8 mouse cellular contexts compared by ENCODE assay signal in genomic region chr13:55445361-55446091, GRCm38 (mm10). TPM values are rescaled to one million over a fixed set of nuclear protein-coding genes. Genes with fewer than 3 reads are reported as not detected.
DNase-seq lines count a peak whose midpoint lies in the region; ATAC-seq and TF ChIP-seq lines count a peak whose summit lies in the region.

No protein-coding gene starts in this region.

- no peak; the same call in 1 of the 2 replicates for ATAC-seq in neural tube, embryonic 11.5 days (ENCODE audit: insufficient read depth, low FRiP score, low TSS enrichment)
- no peak; the same call in 1 of the 2 replicates for ATAC-seq in hindbrain, postnatal 0 days
- no peak for ATAC-seq in erythroid progenitor cell, adult 5-6 weeks (replicated peaks; ENCODE audit: low FRiP score, poor library complexity, severe bottlenecking)

- TF ChIP-seq CTCF in hindbrain, postnatal 0 days (IDR thresholded peaks at IDR 0.05; ENCODE audit: low read depth) = peak; percentile 28; the same call in 1 of the 2 replicates

- DNase-seq in neural tube, embryonic 11.5 days (ENCODE audit: low spot score) = peak; percentile 69
- DNase-seq in neural tube, embryonic 10.5 days (ENCODE audit: extremely low spot score, low spot score) = no peak
- peak; percentile 64 for DNase-seq in embryo, embryonic 10.5 days (ENCODE audit: low spot score)
- DNase-seq in hindbrain, postnatal 0 days (ENCODE audit: low spot score) = no peak
- DNase-seq in adrenal gland, postnatal 36 days = no peak
- DNase-seq in layer of hippocampus, adult 18-20 months (ENCODE audit: low spot score in 2 of 2) = no peak

- H3K9me3 ChIP-seq in neural tube, embryonic 11.5 days (ENCODE audit: control insufficient read depth, low read length) = no peaks in the 10 kb centered on the region
- H3K9me3 ChIP-seq in hindbrain, postnatal 0 days (ENCODE audit: low read length) = no peaks in the 10 kb centered on the region

- H3K27ac ChIP-seq in neural tube, embryonic 11.5 days (ENCODE audit: low read depth, low read length) = peak overlapping the region; percentile 87
- peak overlapping the region; percentile 94 for H3K27ac ChIP-seq in hindbrain, postnatal 0 days

- WGBS in neural tube, embryonic 11.5 days = 0% methylated on average over 57 of the region's 66 CpGs
- WGBS in hindbrain, postnatal 0 days = under 1% methylated on average over 62 of the region's 66 CpGs

- peak overlapping the region; percentile 81 for H3K4me2 ChIP-seq in neural tube, embryonic 11.5 days (ENCODE audit: low read depth)
- H3K4me2 ChIP-seq in hindbrain, postnatal 0 days (ENCODE audit: low read depth, low read length) = peak overlapping the region; percentile 90
- peak overlapping the region; percentile 97 for H3K4me2 ChIP-seq in myocyte (ENCODE audit: low read depth)

- peak overlapping the region; percentile 73 for H3K4me3 ChIP-seq in neural tube, embryonic 11.5 days (ENCODE audit: low read depth, low read length)
- H3K4me3 ChIP-seq in hindbrain, postnatal 0 days (ENCODE audit: low read length) = peak overlapping the region; percentile 80
- peak overlapping the region; percentile 47 for H3K4me3 ChIP-seq in myocyte

- H3K4me1 ChIP-seq in neural tube, embryonic 11.5 days (ENCODE audit: control insufficient read depth, insufficient read depth, low read length) = peaks cover 14% of the 10 kb centered on the region
- peaks cover 21% of the 10 kb centered on the region for H3K4me1 ChIP-seq in hindbrain, postnatal 0 days (ENCODE audit: insufficient read depth, low read length)

- peak overlapping the region; percentile 92 for H3ac ChIP-seq in myocyte (ENCODE audit: control insufficient read depth, insufficient read length)

- H3K27me3 ChIP-seq in neural tube, embryonic 11.5 days (ENCODE audit: control insufficient read depth, insufficient read depth, low read length) = no peaks in the 10 kb centered on the region
- H3K27me3 ChIP-seq in hindbrain, postnatal 0 days (ENCODE audit: insufficient read depth, low read length) = no peaks in the 10 kb centered on the region
- H3K27me3 ChIP-seq in myocyte (ENCODE audit: control insufficient read depth, insufficient read depth, insufficient read length) = no peaks in the 10 kb centered on the region

- peaks cover 2% of the 10 kb centered on the region for H3K36me3 ChIP-seq in neural tube, embryonic 11.5 days (ENCODE audit: control insufficient read depth, insufficient read depth, low read length)
- H3K36me3 ChIP-seq in hindbrain, postnatal 0 days (ENCODE audit: insufficient read depth, low read length) = no peaks in the 10 kb centered on the region
- H3K36me3 ChIP-seq in myocyte (ENCODE audit: control insufficient read depth, insufficient read depth) = no peaks in the 10 kb centered on the region

- peaks cover 35% of the 10 kb centered on the region for H3K79me2 ChIP-seq in myocyte (ENCODE audit: control insufficient read depth, insufficient read depth)

- peak overlapping the region; percentile 75 for H3K9ac ChIP-seq in neural tube, embryonic 11.5 days (ENCODE audit: low read length)
- H3K9ac ChIP-seq in hindbrain, postnatal 0 days (replicated peaks; ENCODE audit: low read length) = peak overlapping the region; percentile 87

- TF ChIP-seq POLR2A in myocyte (IDR thresholded peaks at IDR 0.05; ENCODE audit: insufficient read length, low read depth) = peak; percentile 79

TF ChIP-seq in myocyte, 11 proteins besides CTCF, POLR2A, EP300 and RAD21:
- peak; percentile 24 for TF ChIP-seq POLR2AphosphoS2 (IDR thresholded peaks at IDR 0.05; ENCODE audit: insufficient read length, low read depth)
- TF ChIP-seq USF1 (IDR thresholded peaks at IDR 0.05; ENCODE audit: low read depth) = no peak

RNA-seq across cellular contexts. Expression of gene Grk6, which starts 0.7 kb away (rescaled TPM):
- polyA plus RNA-seq in neural tube, embryonic 11.5 days (2014; fragmentation: Nextera tagmentation; extraction: Ambion mirVana) = 58.1 and 59.6 TPM in 2 replicates
- total RNA-seq in hindbrain, postnatal 0 days (2014; rRNA removed) = 72.2 and 72.6 TPM in 2 replicates
- 34.7 and 35.5 TPM in 2 replicates for polyA plus RNA-seq in hindbrain, postnatal 0 days (2015; fragmentation: Nextera tagmentation; extraction: Ambion mirVana)
- 29.1 TPM for polyA plus RNA-seq in myocyte (2012; fragmentation: generic; extraction: Trizol)
- 10 to 100 TPM; 34.5 to 49.4 TPM for total RNA-seq in adrenal gland, postnatal 36 days (2021)
- 10 to 100 TPM; 60.3 to 63.2 TPM for total RNA-seq in layer of hippocampus, adult 18-20 months (2021)
- 48.2 and 55.5 TPM in 2 replicates for total RNA-seq in erythroid progenitor cell, adult 5-6 weeks (2015; ENCODE audit: low replicate concordance)
- total RNA-seq in erythroid progenitor cell, adult 5-6 weeks (2017; ENCODE audit: low replicate concordance) = 62.2 and 75.7 TPM in 2 replicates

RNA-seq across cellular contexts. Expression of gene Prr7, which starts 18.5 kb away (rescaled TPM):
- polyA plus RNA-seq in neural tube, embryonic 11.5 days (2014; fragmentation: Nextera tagmentation; extraction: Ambion mirVana) = 2.2 and 2.6 TPM in 2 replicates
- 106 and 119 TPM in 2 replicates for total RNA-seq in hindbrain, postnatal 0 days (2014; rRNA removed)
- polyA plus RNA-seq in hindbrain, postnatal 0 days (2015; fragmentation: Nextera tagmentation; extraction: Ambion mirVana) = 4.6 and 4.9 TPM in 2 replicates
- 5.1 TPM for polyA plus RNA-seq in myocyte (2012; fragmentation: generic; extraction: Trizol)
- 1 to 10 TPM; 1.9 to 3.3 TPM for total RNA-seq in adrenal gland, postnatal 36 days (2021)
- 10 to 100 TPM; 75.6 to 79.2 TPM for total RNA-seq in layer of hippocampus, adult 18-20 months (2021)
- not detected in 2 replicates for total RNA-seq in erythroid progenitor cell, adult 5-6 weeks (2015; ENCODE audit: low replicate concordance)
- not detected in 2 replicates for total RNA-seq in erythroid progenitor cell, adult 5-6 weeks (2017; ENCODE audit: low replicate concordance)

RNA-seq across cellular contexts. Expression of gene F12, which starts 18.9 kb away (rescaled TPM):
- polyA plus RNA-seq in neural tube, embryonic 11.5 days (2014; fragmentation: Nextera tagmentation; extraction: Ambion mirVana) = not detected in 2 replicates
- total RNA-seq in hindbrain, postnatal 0 days (2014; rRNA removed) = not detected in 2 replicates
- polyA plus RNA-seq in hindbrain, postnatal 0 days (2015; fragmentation: Nextera tagmentation; extraction: Ambion mirVana) = 0.26 and 0.48 TPM in 2 replicates
- not detected for polyA plus RNA-seq in myocyte (2012; fragmentation: generic; extraction: Trizol)
- under 1 TPM in 1 of 2 experiments, not detected in 1; 0.30 TPM for total RNA-seq in adrenal gland, postnatal 36 days (2021)
- total RNA-seq in layer of hippocampus, adult 18-20 months (2021) = under 1 TPM; 0.32 to 0.36 TPM
- total RNA-seq in erythroid progenitor cell, adult 5-6 weeks (2015; ENCODE audit: low replicate concordance) = not detected in 2 replicates
- total RNA-seq in erythroid progenitor cell, adult 5-6 weeks (2017; ENCODE audit: low replicate concordance) = not detected in 2 replicates

RNA-seq across cellular contexts. Expression of gene Pfn3, which starts 30.5 kb away (rescaled TPM):
- not detected in 2 replicates for polyA plus RNA-seq in neural tube, embryonic 11.5 days (2014; fragmentation: Nextera tagmentation; extraction: Ambion mirVana)
- 0.52 TPM in 1 of 2 replicates, not detected in the other for total RNA-seq in hindbrain, postnatal 0 days (2014; rRNA removed)
- polyA plus RNA-seq in hindbrain, postnatal 0 days (2015; fragmentation: Nextera tagmentation; extraction: Ambion mirVana) = 0.37 and 0.68 TPM in 2 replicates
- not detected for polyA plus RNA-seq in myocyte (2012; fragmentation: generic; extraction: Trizol)
- not detected for total RNA-seq in adrenal gland, postnatal 36 days (2021)
- under 1 TPM in 1 of 2 experiments, not detected in 1; 0.68 TPM for total RNA-seq in layer of hippocampus, adult 18-20 months (2021)
- total RNA-seq in erythroid progenitor cell, adult 5-6 weeks (2015; ENCODE audit: low replicate concordance) = not detected in 2 replicates
- not detected in 2 replicates for total RNA-seq in erythroid progenitor cell, adult 5-6 weeks (2017; ENCODE audit: low replicate concordance)

RNA-seq across cellular contexts. Expression of gene Dbn1, which starts 42.4 kb away (rescaled TPM):
- 362 and 372 TPM in 2 replicates for polyA plus RNA-seq in neural tube, embryonic 11.5 days (2014; fragmentation: Nextera tagmentation; extraction: Ambion mirVana)
- 442 and 446 TPM in 2 replicates for total RNA-seq in hindbrain, postnatal 0 days (2014; rRNA removed)
- 369 and 371 TPM in 2 replicates for polyA plus RNA-seq in hindbrain, postnatal 0 days (2015; fragmentation: Nextera tagmentation; extraction: Ambion mirVana)
- 165 TPM for polyA plus RNA-seq in myocyte (2012; fragmentation: generic; extraction: Trizol)
- 10 to 100 TPM; 16.0 to 18.0 TPM for total RNA-seq in adrenal gland, postnatal 36 days (2021)
- 100 to 1,000 TPM; 359 to 362 TPM for total RNA-seq in layer of hippocampus, adult 18-20 months (2021)
- not detected in 2 replicates for total RNA-seq in erythroid progenitor cell, adult 5-6 weeks (2015; ENCODE audit: low replicate concordance)
- 0.45 TPM in 1 of 2 replicates, not detected in the other for total RNA-seq in erythroid progenitor cell, adult 5-6 weeks (2017; ENCODE audit: low replicate concordance)

Comparison
In these comparisons a context has a peak if more than half of its experiments do, and no peak if none do; other contexts are left out.
1. DNase-seq: peak in neural tube, embryonic 11.5 days (single experiment) and embryo, embryonic 10.5 days (single experiment); none in neural tube, embryonic 10.5 days (single experiment), hindbrain, postnatal 0 days (single experiment), adrenal gland, postnatal 36 days (0 of 2) and layer of hippocampus, adult 18-20 months (0 of 2).
2. RNA of gene Prr7, which starts 18.5 kb away (total RNA-seq): 106 to 119 TPM in hindbrain, postnatal 0 days and 75.6 to 79.2 TPM in layer of hippocampus, adult 18-20 months; 1.9 to 3.3 TPM in adrenal gland, postnatal 36 days and not detected in erythroid progenitor cell, adult 5-6 weeks; every median in the first group is over 10 times any median in the second.
3. Peak in every context shown above with its lines, with median percentiles within 50 percentile points of each other: H3K4me2 ChIP-seq and H3K4me3 ChIP-seq.